Mouse (Mus musculus) heart, embryonic 13.5 days (tissue): Measurements from ENCODE around the gene Zfp988. TPM values are rescaled to one million over a fixed set of nuclear protein-coding genes. Genes with fewer than 3 reads are reported as not detected.
A peak's percentile ranks its signal among the peaks of the same experiment; 100 is the strongest.
"Not testable (repeated sequence)": the region's sequence is repeated elsewhere in the genome, so short reads cannot be mapped to it uniquely, and the experiment has no call there.

Experiments used
- ATAC-seq: fragments of 200-750 bp; cut with Nextera tagmentation; 2 replicates; pipeline ENCODE4 v1.8.0; 2017; ENCODE audit warnings: moderate TSS enrichment; ENCODE audit not compliant: insufficient number of reproducible peaks, low FRiP score, low TSS enrichment; ENCODE audit errors: extremely low read depth
- H3K27ac ChIP-seq: fragments of 300-500 bp; sonication (generic); replicated peaks from 2 replicates; pipeline ENCODE4 v1.5.1; 2015; ENCODE audit warnings: moderate library complexity, mild to moderate bottlenecking, inconsistent platforms
- H3K27me3 ChIP-seq: fragments of 300-500 bp; sonication (generic); replicated peaks from 2 replicates; pipeline ENCODE4 v1.6.1; 2015; ENCODE audit warnings: mild to moderate bottlenecking, inconsistent platforms
- H3K36me3 ChIP-seq: fragments of 300-500 bp; sonication (generic); 2 replicates; pipeline ENCODE4 v1.6.1; 2015; ENCODE audit warnings: mild to moderate bottlenecking, inconsistent platforms
- H3K4me1 ChIP-seq: fragments of 300-500 bp; sonication (generic); 2 replicates; pipeline ENCODE4 v1.6.1; 2015; ENCODE audit warnings: inconsistent platforms
- H3K4me2 ChIP-seq: fragments of 300-500 bp; sonication (generic); 2 replicates; pipeline ENCODE4 v1.6.1; 2015; ENCODE audit warnings: inconsistent platforms, mild to moderate bottlenecking, moderate library complexity
- H3K4me3 ChIP-seq: fragments of 300-500 bp; sonication (generic); 2 replicates; pipeline ENCODE4 v1.5.1; 2015; ENCODE audit warnings: moderate library complexity, mild to moderate bottlenecking, inconsistent platforms
- H3K9ac ChIP-seq: fragments of 300-500 bp; sonication (generic); 2 replicates; pipeline ENCODE4 v1.6.1; 2015; ENCODE audit warnings: inconsistent platforms, mild to moderate bottlenecking, moderate library complexity
- H3K9me3 ChIP-seq: fragments of 300-500 bp; sonication (generic); 2 replicates; pipeline ENCODE4 v1.6.1; 2016; ENCODE audit warnings: inconsistent platforms
- WGBS: fragments of 180-500 bp; shearing (Covaris S2); methylation state at CpG from one replicate; pipeline ENCODE4 v1.1.7; 2015; ENCODE audit warnings: mixed read lengths; 5-methylcytosine and 5-hydroxymethylcytosine counted together
- polyA plus RNA-seq: library from polyadenylated mRNA; unstranded; fragments of >200 nt; fragmentation: Nextera tagmentation; extraction: Ambion mirVana; gene quantifications from 2 replicates; pipeline ENCODE4 v1.2.1, GENCODE M21; 2015

The Zfp988 gene
- polyA plus RNA-seq: not detected in 2 replicates

- not testable (repeated sequence) for H3K27me3 ChIP-seq, H3K9ac ChIP-seq, H3K4me1 ChIP-seq, H3K4me3 ChIP-seq, ATAC-seq, H3K36me3 ChIP-seq, H3K27ac ChIP-seq, H3K4me2 ChIP-seq
- peaks cover 23% of the 10 kb centered on the region for H3K9me3 ChIP-seq
- 80% methylated on average over 6 of the region's 6 CpGs for WGBS
Observed at GRCm38 (mm10) chr4:147305436-147305835, at the start of gene Zfp988. Zfp988 (plus strand) TSS chr4:147305674.

- H3K27me3 ChIP-seq, H3K4me1 ChIP-seq, ATAC-seq, H3K9ac ChIP-seq, H3K4me3 ChIP-seq, H3K27ac ChIP-seq, H3K4me2 ChIP-seq, H3K36me3 ChIP-seq: not testable (repeated sequence)
- WGBS: 79% methylated on average over 2 of the region's 3 CpGs
- peaks cover 36% of the 10 kb centered on the region for H3K9me3 ChIP-seq
Observed at GRCm38 (mm10) chr4:147262708-147263107, 42.8 kb upstream of the Zfp988 start.

GRCm38 (mm10) chr4:147267302-147267701, 38.2 kb upstream of the Zfp988 start:
- not testable (repeated sequence) for H3K27me3 ChIP-seq, H3K9ac ChIP-seq, H3K36me3 ChIP-seq, H3K4me3 ChIP-seq, H3K4me1 ChIP-seq, H3K4me2 ChIP-seq, ATAC-seq, H3K27ac ChIP-seq
- WGBS: 83% methylated on average over 17 of the region's 17 CpGs
- peaks cover 43% of the 10 kb centered on the region for H3K9me3 ChIP-seq

- 81% methylated on average over 25 of the region's 25 CpGs for WGBS
- peaks cover 49% of the 10 kb centered on the region for H3K9me3 ChIP-seq
- H3K4me2 ChIP-seq, H3K27ac ChIP-seq, H3K4me3 ChIP-seq, H3K27me3 ChIP-seq, ATAC-seq, H3K36me3 ChIP-seq, H3K9ac ChIP-seq, H3K4me1 ChIP-seq: not testable (repeated sequence)
Observed at GRCm38 (mm10) chr4:147268735-147269134, 36.7 kb upstream of the Zfp988 start.

GRCm38 (mm10) chr4:147270026-147270425, 35.4 kb upstream of the Zfp988 start:
- not testable (repeated sequence) for H3K9ac ChIP-seq, H3K27me3 ChIP-seq, H3K4me1 ChIP-seq, H3K36me3 ChIP-seq, H3K4me2 ChIP-seq, ATAC-seq, H3K27ac ChIP-seq, H3K4me3 ChIP-seq
- peaks cover 62% of the 10 kb centered on the region for H3K9me3 ChIP-seq
- 68% methylated on average over 4 of the region's 4 CpGs for WGBS

- not testable (repeated sequence) for H3K4me3 ChIP-seq, H3K4me2 ChIP-seq, H3K27me3 ChIP-seq, H3K36me3 ChIP-seq, ATAC-seq, H3K9ac ChIP-seq, H3K4me1 ChIP-seq, H3K27ac ChIP-seq
- WGBS: 79% methylated on average over 13 of the region's 13 CpGs
- H3K9me3 ChIP-seq: peaks cover 68% of the 10 kb centered on the region
Observed at GRCm38 (mm10) chr4:147271601-147272000, 33.9 kb upstream of the Zfp988 start.

GRCm38 (mm10) chr4:147275021-147275772, 30.3 kb upstream of the Zfp988 start:
- peak; percentile 77; the same call in 1 of the 2 replicates for ATAC-seq
- not testable (repeated sequence) for H3K27ac ChIP-seq, H3K4me1 ChIP-seq, H3K27me3 ChIP-seq, H3K36me3 ChIP-seq, H3K9ac ChIP-seq
- WGBS: 30% methylated on average over 57 of the region's 58 CpGs
- peak overlapping the region; percentile 39 for H3K4me3 ChIP-seq
- peaks cover 43% of the 10 kb centered on the region for H3K9me3 ChIP-seq
- peak overlapping the region; percentile 63 for H3K4me2 ChIP-seq

- peaks cover 41% of the 10 kb centered on the region for H3K9me3 ChIP-seq
- not testable (repeated sequence) for ATAC-seq, H3K9ac ChIP-seq, H3K27ac ChIP-seq, H3K36me3 ChIP-seq, H3K4me1 ChIP-seq, H3K27me3 ChIP-seq
- H3K4me2 ChIP-seq: peak overlapping the region; percentile 63
- peak overlapping the region; percentile 39 for H3K4me3 ChIP-seq
- 18% methylated on average over 54 of the region's 54 CpGs for WGBS
Observed at GRCm38 (mm10) chr4:147275773-147276140, 29.7 kb upstream of the Zfp988 start.

- H3K27ac ChIP-seq, H3K36me3 ChIP-seq, H3K4me3 ChIP-seq, H3K4me2 ChIP-seq, H3K9ac ChIP-seq, ATAC-seq, H3K4me1 ChIP-seq, H3K27me3 ChIP-seq: not testable (repeated sequence)
- 53% methylated on average over 2 of the region's 2 CpGs for WGBS
- peaks cover 12% of the 10 kb centered on the region for H3K9me3 ChIP-seq
Observed at GRCm38 (mm10) chr4:147280406-147280805, 25.1 kb upstream of the Zfp988 start.

- not testable (repeated sequence) for H3K4me2 ChIP-seq, H3K27ac ChIP-seq, H3K9ac ChIP-seq, ATAC-seq, H3K4me1 ChIP-seq, H3K36me3 ChIP-seq, H3K27me3 ChIP-seq, H3K4me3 ChIP-seq
- H3K9me3 ChIP-seq: peaks cover 10% of the 10 kb centered on the region
- WGBS: 62% methylated on average over 3 of the region's 3 CpGs
Observed at GRCm38 (mm10) chr4:147298585-147298984, 6.9 kb upstream of the Zfp988 start.

- H3K9ac ChIP-seq, ATAC-seq, H3K4me1 ChIP-seq, H3K27me3 ChIP-seq, H3K27ac ChIP-seq, H3K4me3 ChIP-seq, H3K36me3 ChIP-seq, H3K4me2 ChIP-seq: not testable (repeated sequence)
- peaks cover 18% of the 10 kb centered on the region for H3K9me3 ChIP-seq
Observed at GRCm38 (mm10) chr4:147302375-147302774, 3.1 kb upstream of the Zfp988 start.

GRCm38 (mm10) chr4:147335036-147335690, 29.7 kb downstream of the Zfp988 start:
- not testable (repeated sequence) for H3K4me2 ChIP-seq, H3K36me3 ChIP-seq, H3K4me3 ChIP-seq, H3K4me1 ChIP-seq, H3K27ac ChIP-seq, H3K27me3 ChIP-seq, H3K9ac ChIP-seq
- WGBS: 78% methylated on average over 2 of the region's 2 CpGs
- H3K9me3 ChIP-seq: peaks cover 64% of the 10 kb centered on the region
- peak; percentile 41 for ATAC-seq
